Mouse (Mus musculus): Measurements from ENCODE around the gene Rtl10.
"Not testable (repeated sequence)": the region's sequence is repeated elsewhere in the genome, so short reads cannot be mapped to it uniquely, and the experiment has no call there.

Gene Rtl10

DNA sequence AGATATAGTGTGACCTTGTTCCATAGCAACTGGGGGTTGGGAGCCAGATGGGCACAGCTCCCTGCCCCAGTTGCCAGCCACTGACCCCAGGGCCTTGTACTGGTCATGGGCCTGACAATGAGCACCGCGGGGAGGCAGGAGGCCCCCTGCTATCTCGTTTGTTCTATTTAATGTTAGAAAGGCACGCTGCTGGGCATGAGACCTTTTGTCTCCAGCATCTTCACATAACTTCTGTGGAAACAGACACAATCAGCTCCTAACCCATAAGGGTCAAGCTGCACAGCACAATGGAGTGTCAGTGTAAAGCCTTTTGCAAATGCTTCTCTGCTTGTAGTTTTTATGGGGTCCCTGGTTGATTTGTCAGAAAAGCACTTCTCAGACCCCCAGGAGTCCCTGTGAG lies 14.3 kb upstream of the Rtl10 start:
- DNase-seq = no peak

- DNase-seq = no peak
Observed at GRCm38 (mm10) chr16:18484794-18485435, 13.8 kb upstream of the Rtl10 start.

DNA sequence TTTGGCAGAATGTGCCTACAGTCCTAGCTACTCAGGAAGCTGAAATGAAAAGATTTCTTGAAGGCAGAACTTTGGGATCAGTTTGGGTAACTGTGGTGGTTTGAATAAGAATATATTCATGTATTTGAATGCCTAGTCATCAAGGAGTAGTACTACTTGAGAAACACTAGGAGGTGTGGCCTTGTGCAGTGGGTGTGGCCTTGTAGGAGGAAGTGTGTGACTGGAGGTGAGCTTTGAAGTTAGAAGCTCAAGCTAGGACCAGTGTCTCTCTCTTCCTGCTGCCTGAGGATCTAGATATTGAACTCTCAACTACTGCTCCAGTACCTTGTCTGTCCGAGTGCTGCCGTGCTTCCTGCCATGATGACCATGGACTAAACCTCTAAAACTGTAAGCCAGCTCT lies 12.6 kb upstream of the Rtl10 start:
- no peak for DNase-seq

DNA sequence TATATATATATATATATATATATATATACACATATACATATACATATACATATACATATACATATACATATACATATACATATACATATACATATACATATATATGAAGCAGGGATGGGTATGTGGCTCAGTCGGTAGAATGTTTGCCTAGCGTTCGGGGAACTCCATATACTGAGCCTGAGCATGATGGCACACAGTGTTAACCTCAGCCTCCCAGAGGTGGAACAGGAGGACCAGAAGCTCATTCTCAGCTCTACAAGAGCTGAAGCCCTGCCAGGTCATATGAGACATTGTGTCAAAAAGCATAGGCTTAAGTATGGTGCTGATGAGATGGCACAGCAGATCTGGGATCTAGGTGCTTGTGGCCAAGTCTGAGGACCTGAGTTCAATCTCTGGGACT lies 8.4 kb upstream of the Rtl10 start:
- no peak for DNase-seq

DNA sequence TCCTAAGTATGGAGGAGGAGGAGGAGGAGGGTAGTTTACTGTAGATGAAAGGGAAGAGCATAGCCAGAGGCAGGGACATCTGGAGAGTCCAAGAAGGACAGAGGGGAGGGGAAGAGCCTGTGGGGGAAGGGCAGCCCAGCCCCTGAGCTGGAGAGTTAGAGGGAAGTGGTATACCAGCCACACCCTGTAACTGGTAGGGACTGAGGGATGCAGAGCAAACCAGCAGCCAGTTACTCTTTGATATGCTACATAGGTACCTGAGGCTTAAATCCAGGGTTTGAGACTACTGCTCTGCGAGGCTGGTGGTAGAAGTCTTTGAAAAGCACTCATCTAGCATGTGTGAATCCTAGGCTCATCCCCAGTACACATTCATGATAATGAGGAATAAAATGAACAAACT lies 7.8 kb upstream of the Rtl10 start:
- DNase-seq = no peak

DNA sequence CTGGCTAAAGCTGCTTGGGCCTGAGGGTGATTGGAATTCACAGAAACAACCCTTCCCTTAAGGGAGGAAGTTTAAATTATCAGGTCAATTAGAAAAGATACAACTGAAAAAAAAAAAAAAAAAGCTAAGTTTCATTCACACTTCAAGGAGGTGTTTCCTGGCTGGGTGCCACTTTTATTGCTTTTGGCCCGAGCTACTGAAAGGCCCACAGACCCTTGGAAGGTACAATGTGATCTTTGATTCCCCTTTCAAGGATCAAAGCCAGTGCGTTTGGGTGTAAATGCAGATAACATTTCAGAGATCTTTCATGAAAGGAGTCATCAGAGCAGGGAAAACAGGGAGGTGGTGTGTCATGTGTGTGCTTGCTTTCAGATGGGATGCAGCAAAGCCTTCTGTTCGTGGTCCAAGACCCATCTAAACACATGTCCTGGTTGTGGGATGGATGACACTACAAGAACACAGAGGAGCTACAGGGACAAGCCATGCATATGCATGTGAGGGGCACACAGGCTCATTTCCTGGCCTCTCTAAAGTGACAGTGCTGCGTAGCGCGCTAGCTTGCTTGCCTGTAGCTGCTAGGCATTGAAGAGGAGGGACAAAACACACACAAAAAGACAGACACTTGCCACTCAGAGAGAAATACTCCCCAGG lies 711 bp upstream of the Rtl10 start:
- peak; percentile 78 for DNase-seq

- DNase-seq = no peak
Observed at GRCm38 (mm10) chr16:18498996-18499395, 295 bp downstream of the Rtl10 start.

DNA sequence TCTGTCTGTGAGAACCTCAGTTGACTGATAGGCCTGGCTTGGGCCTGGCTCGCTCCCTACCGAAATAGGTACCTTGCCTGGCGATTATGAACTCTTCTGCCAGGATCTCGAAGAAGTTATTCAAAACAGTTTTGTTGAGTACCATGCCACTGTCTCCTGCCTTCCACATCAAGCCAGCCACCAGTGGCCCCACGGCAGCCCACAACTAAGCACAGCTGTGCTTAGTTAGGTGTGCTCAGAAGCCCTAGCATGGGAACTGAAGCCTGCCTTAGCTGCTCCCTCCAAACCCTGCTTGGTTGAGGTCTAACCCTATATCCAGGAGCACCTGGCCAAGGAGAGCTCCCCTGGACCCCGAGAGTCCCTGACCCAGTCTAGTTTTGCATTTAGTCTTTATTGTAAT lies 2.8 kb downstream of the Rtl10 start:
- peak; percentile 61 for DNase-seq

DNA sequence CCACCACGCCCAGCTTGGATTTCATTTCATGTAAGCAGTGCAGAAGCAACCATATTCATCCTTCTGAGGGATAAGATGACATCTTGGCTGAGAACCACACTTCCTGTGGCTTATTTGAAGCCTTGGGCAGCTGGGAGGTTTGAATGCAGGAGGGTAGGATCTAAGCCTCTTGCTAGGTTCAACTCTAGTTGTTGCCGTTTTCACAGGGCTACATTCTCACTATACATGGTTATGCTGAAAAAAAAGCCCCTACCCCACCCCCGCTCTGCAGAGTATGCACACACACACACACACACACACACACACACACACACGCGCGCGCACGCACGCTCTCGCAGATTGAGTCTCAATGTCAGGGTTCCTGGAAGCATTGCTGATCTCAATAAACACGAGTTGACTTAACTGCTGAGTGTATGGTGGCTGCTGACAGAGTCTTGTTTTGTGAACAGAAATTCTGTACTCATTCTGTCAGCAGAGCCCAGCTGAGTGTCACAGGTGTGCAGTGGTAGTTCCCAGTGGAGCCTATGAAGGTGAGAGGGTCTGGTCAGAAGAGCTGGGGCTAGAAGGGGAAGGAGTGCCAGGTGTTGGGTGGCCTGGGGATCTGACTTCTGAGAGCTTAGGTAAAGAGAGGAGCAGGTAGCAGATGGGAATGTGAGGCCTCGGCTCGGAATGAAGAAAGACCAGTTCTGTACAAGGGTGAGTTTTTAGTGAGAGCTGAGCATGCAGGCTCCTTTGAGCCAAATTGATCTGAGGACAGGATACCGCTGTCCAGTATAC lies 5.1 kb downstream of the Rtl10 start:
- peak; percentile 65 for DNase-seq

- no peak for DNase-seq
Observed at GRCm38 (mm10) chr16:18506524-18507199, 8.0 kb downstream of the Rtl10 start.

GRCm38 (mm10) chr16:18507200-18507549 lies 8.5 kb downstream of the Rtl10 start:
- DNase-seq = no peak

DNA sequence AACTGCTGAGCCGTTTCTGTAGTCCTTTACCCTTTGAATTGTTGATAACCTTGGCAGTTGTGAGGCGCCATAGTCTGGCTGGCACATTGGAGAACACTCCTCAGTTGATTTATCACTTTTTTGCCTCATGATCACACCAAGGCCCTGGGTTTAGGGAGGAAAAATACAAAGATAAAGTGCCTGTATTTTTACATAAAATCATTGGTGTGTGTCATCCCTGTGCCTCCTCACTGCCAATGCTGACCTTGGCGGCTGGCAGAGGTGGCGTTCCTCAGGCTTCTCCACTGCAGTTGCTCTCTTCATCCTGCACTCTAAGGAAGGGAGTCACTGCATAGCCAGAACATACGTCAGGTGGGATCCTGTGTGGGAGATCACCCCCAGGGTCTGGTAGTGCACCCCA lies 13.0 kb downstream of the Rtl10 start:
- DNase-seq = no peak

DNA sequence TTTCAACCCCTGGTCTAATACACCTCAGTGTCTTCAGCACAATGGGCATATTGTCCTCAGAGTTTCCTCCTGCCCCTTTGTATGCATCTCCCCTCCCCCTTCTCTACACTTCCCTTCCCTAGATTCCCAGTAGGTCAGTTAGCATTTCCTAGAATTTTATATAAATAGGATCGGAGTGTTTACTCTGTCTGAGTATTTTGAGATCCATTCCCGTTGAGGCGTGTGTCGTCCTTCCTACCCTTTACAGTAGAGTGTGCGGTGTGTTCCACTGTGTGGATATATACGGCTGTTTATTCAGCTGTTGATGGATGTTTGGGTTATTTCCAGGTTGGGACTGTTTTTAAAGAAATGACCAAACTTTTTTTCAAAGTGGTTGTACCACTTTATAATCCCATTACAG lies 14.8 kb downstream of the Rtl10 start:
- DNase-seq = no peak

GRCm38 (mm10) chr16:18518091-18518490 lies 19.4 kb downstream of the Rtl10 start:
- DNase-seq = peak; percentile 79

DNA sequence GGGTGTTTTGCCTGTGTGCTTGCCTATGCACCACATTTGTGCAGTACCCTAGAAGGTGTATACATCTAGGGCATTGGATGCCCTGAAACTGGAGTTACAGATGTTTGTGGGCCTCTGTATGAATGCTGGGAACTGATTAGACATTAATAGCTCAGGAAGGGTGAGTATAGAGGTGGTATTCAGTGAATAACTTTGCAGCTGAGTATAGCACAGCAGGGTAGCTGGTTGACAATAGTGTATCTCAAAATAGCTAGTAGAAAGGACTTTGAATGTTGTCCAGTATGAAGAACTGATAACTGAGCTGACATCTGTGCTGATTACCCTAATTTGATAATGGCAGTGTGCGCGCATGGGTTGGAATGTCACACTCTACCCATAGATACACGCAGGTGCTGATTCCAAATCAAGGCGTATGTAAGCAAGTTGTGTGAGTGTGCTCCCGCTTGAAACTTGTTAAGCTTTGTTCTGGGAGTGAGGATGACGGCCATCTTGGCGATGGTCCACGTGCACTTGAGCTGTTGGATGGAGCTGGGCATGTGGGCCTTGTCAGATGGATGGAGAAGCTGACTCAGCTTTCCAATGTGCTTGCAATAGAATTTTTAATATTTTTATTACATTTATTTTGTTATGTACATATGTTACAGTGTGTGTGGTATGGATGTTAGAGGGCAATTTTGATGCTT lies 25.0 kb downstream of the Rtl10 start:
- DNase-seq = no peak

GRCm38 (mm10) chr16:18528656-18529055 lies 30.0 kb downstream of the Rtl10 start:
- no peak for DNase-seq

DNA sequence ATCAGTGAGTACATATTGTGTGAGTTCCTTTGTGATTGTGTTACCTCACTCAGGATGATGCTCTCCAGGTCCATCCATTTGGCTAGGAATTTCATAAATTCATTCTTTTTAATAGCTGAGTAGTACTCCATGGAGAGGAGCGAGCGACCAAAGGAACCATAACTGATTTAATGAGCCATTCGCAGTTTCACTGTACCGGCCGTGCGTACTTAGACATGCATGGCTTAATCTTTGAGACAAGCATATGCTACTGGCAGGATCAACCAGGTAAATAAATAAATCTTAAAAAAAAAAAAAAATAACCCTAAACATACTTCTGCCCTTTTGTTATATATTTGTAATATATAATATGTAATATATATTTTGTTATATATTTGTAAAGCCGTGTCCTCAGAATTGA lies 34.4 kb downstream of the Rtl10 start:
- DNase-seq = not testable (repeated sequence)

GRCm38 (mm10) chr16:18537407-18537990 lies 38.8 kb downstream of the Rtl10 start:
- no peak for DNase-seq

- no peak for DNase-seq
Observed at GRCm38 (mm10) chr16:18539281-18539680, 40.6 kb downstream of the Rtl10 start.

DNA sequence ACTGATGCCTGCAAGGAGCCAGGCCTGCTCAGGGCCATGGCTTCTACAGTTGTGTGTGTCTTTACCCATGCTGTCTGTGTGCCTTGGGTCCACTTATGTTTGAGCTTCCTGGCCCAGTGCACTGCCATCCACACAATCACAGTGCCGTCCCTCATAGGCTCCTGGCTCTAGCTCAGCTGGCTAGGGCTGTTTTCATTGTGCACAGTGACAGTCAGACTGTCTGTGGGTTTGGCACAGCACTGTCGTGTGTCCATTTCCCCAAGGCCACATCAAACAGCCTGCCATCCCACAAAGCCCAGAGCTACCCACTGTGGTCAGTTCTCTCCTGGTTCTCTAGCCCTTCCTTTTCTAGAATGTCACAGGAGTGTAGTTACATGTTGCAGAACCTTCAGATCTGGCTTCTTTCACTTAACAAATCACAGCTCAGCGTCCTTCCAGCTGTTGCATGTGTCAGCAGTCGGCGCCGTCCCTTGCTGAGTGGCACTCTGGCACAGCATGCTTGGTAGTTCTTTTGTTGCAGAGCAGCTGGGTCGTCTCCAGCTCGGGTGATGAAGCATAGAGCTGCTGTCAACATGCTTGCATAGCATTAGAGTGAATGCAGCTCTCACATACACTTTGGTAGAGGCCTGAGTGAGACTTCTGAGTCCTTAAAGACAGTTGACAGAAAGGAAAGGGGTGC lies 44.6 kb downstream of the Rtl10 start:
- DNase-seq = no peak

DNA sequence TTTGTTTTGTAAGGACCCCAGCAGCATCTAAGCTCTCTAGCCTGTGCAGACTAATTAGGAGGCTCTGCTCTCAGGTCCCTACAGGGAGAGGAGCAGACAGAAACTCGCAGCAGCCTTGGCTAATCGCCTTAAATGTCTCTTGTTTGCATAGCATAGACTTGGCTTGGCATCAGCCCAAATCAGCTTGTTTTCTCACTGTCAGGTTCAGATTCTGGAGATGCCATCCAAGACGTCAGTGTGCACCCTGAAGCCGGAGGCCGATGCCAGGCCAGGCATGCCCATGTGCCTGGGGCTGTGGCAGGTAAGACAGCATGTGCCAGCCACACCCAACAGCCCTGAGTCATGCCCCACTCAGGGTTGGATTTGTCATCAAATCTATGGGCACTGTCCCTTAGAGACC lies 49.2 kb downstream of the Rtl10 start:
- DNase-seq = no peak
